Mouse (Mus musculus): ENCODE measurements around the gene Tmem260.

Gene Tmem260

GRCm38 (mm10) chr14:48553216-48553615, 107.3 kb downstream of the Tmem260 start:
- in situ Hi-C loops (cut with MboI, MseI) = no loop called here

- in situ Hi-C loops (cut with MboI, MseI) = no loop called here
These were observed 107.8 kb downstream of the Tmem260 start for GRCm38 (mm10) chr14:48553754-48554153.

GRCm38 (mm10) chr14:48558975-48559374, 113.1 kb downstream of the Tmem260 start:
- in situ Hi-C loops (cut with MboI, MseI) = no loop called here

GRCm38 (mm10) chr14:48559736-48560135, 113.8 kb downstream of the Tmem260 start:
- in situ Hi-C loops (cut with MboI, MseI) = no loop called here

- in situ Hi-C loops (cut with MboI, MseI) = no loop called here
These were observed 120.7 kb downstream of the Tmem260 start for GRCm38 (mm10) chr14:48566596-48566995.

Measured in regulatory T cell (primary cell).